Mouse (Mus musculus): ENCODE data around the gene Snap91.

Snap91 gene

DNA sequence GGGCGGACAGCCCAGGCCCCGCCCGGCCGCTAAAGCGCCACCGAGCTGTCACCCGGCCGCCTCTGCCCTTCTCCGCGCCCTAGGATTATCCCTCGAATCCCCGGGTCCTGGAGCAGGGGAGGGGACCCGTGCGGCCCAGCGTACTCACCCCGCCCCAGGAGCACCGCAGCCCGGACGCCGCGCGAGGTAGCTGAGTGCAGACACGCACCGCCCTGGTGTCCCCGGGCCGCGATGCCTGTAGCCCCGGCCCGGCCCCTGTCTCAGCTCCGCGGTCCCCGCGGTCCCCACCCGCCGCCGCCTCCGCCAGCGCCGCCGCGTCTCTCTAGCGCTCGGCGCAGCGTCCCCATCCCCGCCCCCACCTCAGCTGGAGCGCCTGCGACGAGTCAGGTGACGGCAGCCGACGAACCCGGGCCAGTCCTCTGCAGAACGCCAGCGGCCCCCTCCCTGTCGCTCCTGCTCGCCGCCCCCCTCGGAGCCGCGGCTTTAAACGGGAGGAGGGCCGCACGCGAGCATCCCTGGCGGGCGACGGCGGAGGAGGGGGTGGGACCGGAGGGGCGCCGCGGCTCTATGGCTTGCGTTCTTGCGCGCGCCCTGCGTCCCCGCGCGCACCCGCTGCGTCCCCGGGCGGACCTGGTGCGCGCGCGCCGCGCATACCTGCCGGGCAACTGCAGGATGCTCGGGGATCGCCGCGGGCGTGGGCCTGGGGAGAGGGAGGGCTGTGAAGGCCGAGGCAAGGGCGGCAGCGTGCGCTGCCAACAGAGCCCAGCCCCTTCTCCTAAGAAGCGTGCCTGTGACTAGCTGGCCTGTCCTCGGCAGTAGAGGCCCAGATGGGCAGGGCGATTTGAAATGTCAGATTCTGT is at the start of gene Snap91:
Gene Snap91, minus strand, starts transcription at position 542 of the 860 bp plus-strand sequence.
- no peak for DNase-seq (ENCODE audit: extremely low read depth, insufficient read length, low spot score)

DNA sequence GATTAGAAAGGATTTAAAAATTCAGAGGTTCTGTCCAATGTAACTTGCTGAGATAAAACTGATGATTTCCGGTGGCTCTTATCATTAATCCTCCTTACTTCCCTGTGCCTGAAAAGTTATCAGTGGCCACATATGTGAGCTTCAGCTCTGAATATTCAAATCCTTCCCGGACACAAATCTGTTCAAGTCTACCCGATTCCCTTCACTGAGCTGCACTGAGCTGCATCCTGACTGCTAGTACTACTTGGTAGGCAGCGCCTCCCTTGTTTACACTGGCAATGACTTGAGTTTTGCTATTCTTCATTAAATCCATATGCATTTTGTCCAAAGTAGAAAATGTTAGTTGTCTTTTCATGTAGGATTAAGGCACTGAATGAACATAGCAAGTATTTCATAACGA is 46.1 kb upstream of the Snap91 start:
- no peak for DNase-seq (ENCODE audit: extremely low read depth, insufficient read length, low spot score)

GRCm38 (mm10) chr9:86925688-86926087 is 45.2 kb upstream of the Snap91 start:
- DNase-seq (ENCODE audit: extremely low read depth, insufficient read length, low spot score) = no peak

DNA sequence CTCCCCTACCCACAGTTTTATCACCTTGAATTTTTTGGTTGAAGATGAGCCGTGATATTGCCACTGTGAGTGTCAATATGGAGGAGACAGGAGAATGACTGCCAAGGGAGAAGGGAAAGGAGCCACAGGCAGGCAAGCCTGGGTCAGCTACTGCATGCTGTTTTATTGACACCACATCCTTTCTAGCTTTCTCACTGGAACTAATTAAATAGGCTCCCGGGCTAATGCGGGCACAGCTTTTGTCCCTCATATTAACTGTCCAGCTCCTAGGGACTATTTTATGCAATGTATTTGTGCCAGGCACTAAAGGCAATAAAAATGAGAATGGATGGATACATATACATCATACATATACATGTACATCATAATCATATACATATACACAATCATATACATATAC is 42.0 kb upstream of the Snap91 start:
- no peak for DNase-seq (ENCODE audit: extremely low read depth, insufficient read length, low spot score)

GRCm38 (mm10) chr9:86916543-86916942 is 36.1 kb upstream of the Snap91 start:
- no peak for DNase-seq (ENCODE audit: extremely low read depth, insufficient read length, low spot score)

GRCm38 (mm10) chr9:86899502-86900199 is 19.2 kb upstream of the Snap91 start:
- DNase-seq (ENCODE audit: extremely low read depth, insufficient read length, low spot score) = no peak

DNA sequence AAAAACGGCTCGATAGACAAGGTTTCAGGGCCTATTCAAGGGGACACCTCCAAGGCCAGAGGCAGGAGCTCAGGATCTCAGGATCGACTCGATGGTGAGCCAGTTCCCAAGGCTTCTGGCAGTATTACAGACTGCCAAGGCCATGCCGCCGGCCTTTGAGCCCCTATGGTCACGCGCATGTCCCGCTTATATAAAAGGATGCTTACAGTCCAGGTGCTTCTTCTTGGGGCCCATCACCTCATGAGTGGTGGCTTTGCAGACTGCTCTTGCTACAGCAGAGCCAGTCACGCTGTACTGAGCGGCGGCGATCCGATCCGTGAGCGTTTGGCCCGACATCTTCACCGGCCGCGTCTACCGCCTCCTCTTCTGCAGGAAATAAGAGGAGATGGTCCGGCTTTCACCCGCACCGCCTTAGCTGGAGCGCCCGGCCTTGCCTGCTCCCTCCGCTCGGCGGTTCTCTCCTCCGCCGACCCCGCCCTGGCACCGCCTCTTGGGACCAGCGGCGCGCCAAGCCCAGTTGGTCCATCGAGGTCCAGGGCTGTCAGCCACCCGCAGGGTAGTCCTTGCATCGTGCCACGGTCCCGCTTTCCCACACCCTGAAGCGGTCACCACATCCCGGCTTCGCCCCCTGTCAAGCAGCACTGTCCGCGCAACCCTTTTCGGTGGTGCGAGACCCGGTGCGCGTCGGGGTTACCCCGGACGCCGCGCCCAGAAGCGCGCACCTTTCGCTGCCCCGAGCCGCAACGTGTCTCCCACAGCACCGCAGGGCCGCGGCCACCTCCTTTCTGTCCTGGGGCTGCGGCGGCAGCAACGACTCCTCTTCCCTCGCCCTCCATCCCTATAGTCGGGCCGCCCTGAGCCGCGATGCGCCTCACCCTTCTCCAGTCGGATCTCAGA is 990 bp downstream of the Snap91 start:
- DNase-seq (ENCODE audit: extremely low read depth, insufficient read length, low spot score) = peak; percentile 10

DNA sequence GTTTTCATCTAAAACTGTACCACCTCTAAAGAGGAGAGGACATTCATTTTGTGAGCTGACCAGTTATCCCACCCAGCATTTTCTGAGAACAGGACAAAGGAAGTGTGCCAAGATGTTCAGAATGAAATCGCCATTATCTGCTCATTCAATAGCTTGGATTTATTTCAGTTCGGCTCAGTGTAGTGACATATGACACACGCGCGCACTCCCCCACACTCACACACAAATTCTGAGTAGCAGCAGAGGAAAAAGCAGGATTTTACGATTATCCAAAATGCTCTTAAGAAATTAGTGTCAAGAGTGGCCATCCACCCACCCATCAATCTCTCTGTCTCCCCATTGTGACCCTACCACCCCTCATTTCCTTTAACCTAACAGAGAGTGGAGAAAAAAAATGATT is 1.7 kb downstream of the Snap91 start:
- no peak for DNase-seq (ENCODE audit: extremely low read depth, insufficient read length, low spot score)

GRCm38 (mm10) chr9:86873681-86874080 is 6.8 kb downstream of the Snap91 start:
- no peak for DNase-seq (ENCODE audit: extremely low read depth, insufficient read length, low spot score)

GRCm38 (mm10) chr9:86869586-86870338 is 10.7 kb downstream of the Snap91 start:
- DNase-seq (ENCODE audit: extremely low read depth, insufficient read length, low spot score) = no peak

DNA sequence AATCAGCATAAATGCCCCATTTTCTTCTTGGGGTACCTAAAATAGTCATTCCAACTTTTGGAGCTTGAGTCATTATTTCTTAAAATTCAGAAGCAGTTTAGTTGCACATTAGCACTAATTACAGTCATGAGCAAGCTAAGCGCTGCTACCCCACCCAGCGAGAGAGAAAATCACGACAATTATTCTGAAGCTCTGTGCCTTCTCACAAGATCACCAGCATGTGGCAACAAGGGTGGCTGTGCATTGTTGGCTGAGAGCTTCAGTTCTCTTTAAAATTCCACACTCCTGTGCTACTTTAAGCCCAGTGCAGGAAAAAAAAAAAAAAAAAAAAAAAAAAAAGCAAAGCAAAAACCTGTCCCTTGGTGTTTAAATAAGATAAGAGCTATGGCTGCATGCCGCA is 22.4 kb downstream of the Snap91 start:
- DNase-seq (ENCODE audit: extremely low read depth, insufficient read length, low spot score) = no peak

- no peak for DNase-seq (ENCODE audit: extremely low read depth, insufficient read length, low spot score)
Measured at GRCm38 (mm10) chr9:86857626-86858025, 22.8 kb downstream of the Snap91 start.

- no peak for DNase-seq (ENCODE audit: extremely low read depth, insufficient read length, low spot score)
Measured at GRCm38 (mm10) chr9:86852861-86853260, 27.6 kb downstream of the Snap91 start.

GRCm38 (mm10) chr9:86851689-86852088 is 28.8 kb downstream of the Snap91 start:
- DNase-seq (ENCODE audit: extremely low read depth, insufficient read length, low spot score) = no peak

- no peak for DNase-seq (ENCODE audit: extremely low read depth, insufficient read length, low spot score)
Measured at GRCm38 (mm10) chr9:86850452-86851207, 29.8 kb downstream of the Snap91 start.

DNA sequence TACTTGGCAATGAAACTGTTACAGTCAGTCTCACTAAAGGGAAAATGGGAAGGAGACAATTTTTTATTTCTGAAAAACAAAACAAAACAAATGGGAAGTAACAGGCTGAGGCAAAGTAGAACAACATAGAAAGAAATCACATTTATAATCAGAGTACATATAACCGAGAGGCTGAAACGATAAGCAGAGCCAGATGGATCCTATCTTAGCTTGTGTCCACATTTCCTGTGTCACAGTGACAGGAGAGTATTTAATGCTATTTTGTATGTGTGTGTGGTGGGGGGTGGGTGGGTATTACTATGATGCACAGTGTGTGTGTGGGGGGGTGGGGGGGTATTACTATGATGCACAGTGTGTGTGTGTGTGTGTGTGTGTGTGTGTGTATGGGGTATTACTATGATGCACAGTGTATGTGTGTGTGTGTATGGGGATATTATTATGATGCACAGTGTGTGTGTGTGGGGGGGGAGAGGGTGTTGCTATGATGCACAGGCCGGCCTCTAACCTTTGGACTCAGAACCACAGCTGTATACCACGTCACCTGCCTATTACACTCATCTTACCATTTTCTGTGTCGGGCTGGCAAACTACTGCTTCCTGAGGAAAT is 36.6 kb downstream of the Snap91 start:
- no peak for DNase-seq (ENCODE audit: extremely low read depth, insufficient read length, low spot score)

GRCm38 (mm10) chr9:86829792-86830191 is 50.7 kb downstream of the Snap91 start:
- DNase-seq (ENCODE audit: extremely low read depth, insufficient read length, low spot score) = no peak

GRCm38 (mm10) chr9:86829034-86829433 is 51.4 kb downstream of the Snap91 start:
- no peak for DNase-seq (ENCODE audit: extremely low read depth, insufficient read length, low spot score)

- DNase-seq (ENCODE audit: extremely low read depth, insufficient read length, low spot score) = no peak
Measured at GRCm38 (mm10) chr9:86819366-86819765, 61.1 kb downstream of the Snap91 start.
